Mouse (Mus musculus): ENCODE data around the gene Mphosph8. TPM values are rescaled to one million over a fixed set of nuclear protein-coding genes. Genes with fewer than 3 reads are reported as not detected.

The Mphosph8 gene
- 7.2 and 8.9 TPM in 2 replicates for polyA plus RNA-seq (2012; rRNA removed)
- 9.1 and 10.1 TPM in 2 replicates for polyA plus RNA-seq (2014; fragmentation: Nextera tagmentation; extraction: Ambion mirVana)

- TF ChIP-seq CTCF (IDR thresholded peaks at IDR 0.05; ENCODE audit: low read depth) (no peak), EP300 (IDR thresholded peaks at IDR 0.05; ENCODE audit: low read depth) (no peak)
- no peaks in the 10 kb centered on the region for H3K9me3 ChIP-seq (ENCODE audit: control insufficient read depth, low read length)
- peak within 1 kb of the TSS; percentile 96 for H3K4me2 ChIP-seq (ENCODE audit: low read depth)
- ATAC-seq (ENCODE audit: insufficient read depth) (peak; percentile 100), DNase-seq (ENCODE audit: low read depth in 3 of 3, low spot score in 3 of 3) (peak; percentile 99 to 100 (median 99))
- WGBS (ENCODE audit: insufficient replicate concordance): under 1% methylated on average over 70 of the region's 70 CpGs
- H3K27me3 ChIP-seq (ENCODE audit: control insufficient read depth, insufficient read depth, low read length): no peaks in the 10 kb centered on the region
- H3K9ac ChIP-seq (replicated peaks): peak within 1 kb of the TSS; percentile 96
- H3K4me1 ChIP-seq (replicated peaks; ENCODE audit: control insufficient read depth in 2 of 2, insufficient read depth in 2 of 2, low read length in 1 of 2): peaks cover 10 to 13% of the 10 kb centered on the region in 2 experiments
- peak within 1 kb of the TSS; percentile 82 for H3K27ac ChIP-seq
- peaks cover 5% of the 10 kb centered on the region for H3K36me3 ChIP-seq (replicated peaks; ENCODE audit: control insufficient read depth, insufficient read depth, low read depth)
- peak within 1 kb of the TSS; percentile 91 to 92 for H3K4me3 ChIP-seq (ENCODE audit: insufficient read depth in 1 of 2, low read depth in 2 of 2, low read length in 2 of 2)
These were observed at the start of gene Mphosph8 for GRCm38 (mm10) chr14:56667969-56668802. TSS of gene Mphosph8 (plus strand) at chr14:56668248.

- Histone ChIP-seq H3K9ac (replicated peaks) (no peak overlapping the region), H3K27ac (no peak overlapping the region), H3K4me1 (replicated peaks; ENCODE audit: control insufficient read depth in 2 of 2, insufficient read depth in 2 of 2, low read length in 1 of 2) (no peaks in the 10 kb centered on the region), H3K27me3 (ENCODE audit: control insufficient read depth, insufficient read depth, low read length) (no peaks in the 10 kb centered on the region), H3K4me3 (ENCODE audit: insufficient read depth in 1 of 2, low read depth in 2 of 2, low read length in 2 of 2) (no peak overlapping the region), H3K4me2 (ENCODE audit: low read depth) (no peak overlapping the region), H3K9me3 (ENCODE audit: control insufficient read depth, low read length) (no peaks in the 10 kb centered on the region), H3K36me3 (replicated peaks; ENCODE audit: control insufficient read depth, insufficient read depth, low read depth) (no peaks in the 10 kb centered on the region)
- 69% methylated on average over 8 of the region's 8 CpGs for WGBS (ENCODE audit: insufficient replicate concordance)
- TF ChIP-seq CTCF (IDR thresholded peaks at IDR 0.05; ENCODE audit: low read depth): no peak
- TF ChIP-seq EP300 (IDR thresholded peaks at IDR 0.05; ENCODE audit: low read depth): no peak
- peak in 2 of 3 experiments; percentile 7 to 10 for DNase-seq (ENCODE audit: low read depth in 3 of 3, low spot score in 3 of 3)
- peak; percentile 59; the same call in 1 of the 2 replicates for ATAC-seq (ENCODE audit: insufficient read depth)
These were observed 47.6 kb upstream of the Mphosph8 start for GRCm38 (mm10) chr14:56620425-56620824.

GRCm38 (mm10) chr14:56626202-56626601 lies 41.8 kb upstream of the Mphosph8 start:
- no peak overlapping the region for H3K4me3 ChIP-seq (ENCODE audit: insufficient read depth in 1 of 2, low read depth in 2 of 2, low read length in 2 of 2)
- no peak for TF ChIP-seq CTCF (IDR thresholded peaks at IDR 0.05; ENCODE audit: low read depth)
- no peak for TF ChIP-seq EP300 (IDR thresholded peaks at IDR 0.05; ENCODE audit: low read depth)
- no peak overlapping the region for H3K9ac ChIP-seq (replicated peaks)
- no peaks in the 10 kb centered on the region for H3K27me3 ChIP-seq (ENCODE audit: control insufficient read depth, insufficient read depth, low read length)
- H3K27ac ChIP-seq: no peak overlapping the region
- no peaks in the 10 kb centered on the region for H3K36me3 ChIP-seq (replicated peaks; ENCODE audit: control insufficient read depth, insufficient read depth, low read depth)
- 62% methylated on average over 4 of the region's 4 CpGs for WGBS (ENCODE audit: insufficient replicate concordance)
- DNase-seq (ENCODE audit: low read depth in 3 of 3, low spot score in 3 of 3): no peak
- no peaks in the 10 kb centered on the region for H3K4me1 ChIP-seq (replicated peaks; ENCODE audit: control insufficient read depth in 2 of 2, insufficient read depth in 2 of 2, low read length in 1 of 2)
- H3K9me3 ChIP-seq (ENCODE audit: control insufficient read depth, low read length): no peaks in the 10 kb centered on the region
- no peak for ATAC-seq (ENCODE audit: insufficient read depth)
- H3K4me2 ChIP-seq (ENCODE audit: low read depth): no peak overlapping the region

- no peak overlapping the region for H3K4me3 ChIP-seq (ENCODE audit: insufficient read depth in 1 of 2, low read depth in 2 of 2, low read length in 2 of 2)
- WGBS (ENCODE audit: insufficient replicate concordance): 76% methylated on average over 3 of the region's 3 CpGs
These were observed 39.7 kb upstream of the Mphosph8 start for GRCm38 (mm10) chr14:56628336-56628735.

GRCm38 (mm10) chr14:56631109-56631508 lies 36.9 kb upstream of the Mphosph8 start:
- 57% methylated on average over 2 of the region's 2 CpGs for WGBS (ENCODE audit: insufficient replicate concordance)
- H3K4me1 ChIP-seq (replicated peaks; ENCODE audit: control insufficient read depth in 2 of 2, insufficient read depth in 2 of 2, low read length in 1 of 2): no peaks in the 10 kb centered on the region
- H3K36me3 ChIP-seq (replicated peaks; ENCODE audit: control insufficient read depth, insufficient read depth, low read depth): no peaks in the 10 kb centered on the region
- H3K4me3 ChIP-seq (ENCODE audit: insufficient read depth in 1 of 2, low read depth in 2 of 2, low read length in 2 of 2): no peak overlapping the region
- ATAC-seq (ENCODE audit: insufficient read depth) (no peak), DNase-seq (ENCODE audit: low read depth in 3 of 3, low spot score in 3 of 3) (no peak)
- no peak overlapping the region for H3K9ac ChIP-seq (replicated peaks)
- no peaks in the 10 kb centered on the region for H3K9me3 ChIP-seq (ENCODE audit: control insufficient read depth, low read length)
- TF ChIP-seq EP300 (IDR thresholded peaks at IDR 0.05; ENCODE audit: low read depth) (no peak), CTCF (IDR thresholded peaks at IDR 0.05; ENCODE audit: low read depth) (no peak)
- no peak overlapping the region for H3K27ac ChIP-seq
- no peak overlapping the region for H3K4me2 ChIP-seq (ENCODE audit: low read depth)
- no peaks in the 10 kb centered on the region for H3K27me3 ChIP-seq (ENCODE audit: control insufficient read depth, insufficient read depth, low read length)

More at GRCm38 (mm10) chr14:56628336-56628735, 39.7 kb upstream of the Mphosph8 start:
- Histone ChIP-seq H3K27ac (no peak overlapping the region), H3K9ac (replicated peaks) (no peak overlapping the region), H3K27me3 (ENCODE audit: control insufficient read depth, insufficient read depth, low read length) (no peaks in the 10 kb centered on the region), H3K9me3 (ENCODE audit: control insufficient read depth, low read length) (no peaks in the 10 kb centered on the region), H3K4me1 (replicated peaks; ENCODE audit: control insufficient read depth in 2 of 2, insufficient read depth in 2 of 2, low read length in 1 of 2) (no peaks in the 10 kb centered on the region), H3K4me2 (ENCODE audit: low read depth) (no peak overlapping the region), H3K36me3 (replicated peaks; ENCODE audit: control insufficient read depth, insufficient read depth, low read depth) (no peaks in the 10 kb centered on the region)
- ATAC-seq (ENCODE audit: insufficient read depth): no peak
- no peak for TF ChIP-seq EP300 (IDR thresholded peaks at IDR 0.05; ENCODE audit: low read depth)
- TF ChIP-seq CTCF (IDR thresholded peaks at IDR 0.05; ENCODE audit: low read depth): no peak
- DNase-seq (ENCODE audit: low read depth in 3 of 3, low spot score in 3 of 3): no peak
